Mouse (Mus musculus) hindbrain, embryonic 11.5 days (tissue): ENCODE data around the gene Megf11. TPM values are rescaled to one million over a fixed set of nuclear protein-coding genes. Genes with fewer than 3 reads are reported as not detected.

Experiments
- ATAC-seq: fragments of 200-750 bp; cut with Nextera tagmentation; 2 replicates; pipeline ENCODE4 v1.8.0; 2017; ENCODE audit warnings: mild to moderate bottlenecking, moderate TSS enrichment, moderate library complexity; ENCODE audit not compliant: low FRiP score
- DNase-seq: peaks from one replicate; pipeline ENCODE4 v3.0.0-alpha.2; 2015; ENCODE audit warnings: low spot score
- H3K27ac ChIP-seq: fragments of 300-500 bp; sonication (generic); 2 replicates; pipeline ENCODE4 v1.5.1; 2014; ENCODE audit warnings: mild to moderate bottlenecking, low read depth, low read length
- H3K27me3 ChIP-seq: fragments of 300-500 bp; sonication (generic); 2 replicates; pipeline ENCODE4 v1.6.1; 2014; ENCODE audit warnings: mild to moderate bottlenecking, low read length, moderate library complexity, mixed read lengths; ENCODE audit not compliant: control insufficient read depth, insufficient read depth
- H3K36me3 ChIP-seq: fragments of 300-500 bp; sonication (generic); 2 replicates; pipeline ENCODE4 v1.6.1; 2014; ENCODE audit warnings: mild to moderate bottlenecking, low read length, moderate library complexity, mixed read lengths; ENCODE audit not compliant: control insufficient read depth, insufficient read depth
- H3K4me1 ChIP-seq: fragments of 300-500 bp; sonication (generic); replicated peaks from 2 replicates; pipeline ENCODE4 v1.6.1; 2014; ENCODE audit warnings: low read length, mixed read lengths; ENCODE audit not compliant: control insufficient read depth, insufficient read depth
- H3K4me2 ChIP-seq: fragments of 300-500 bp; sonication (generic); replicated peaks from 2 replicates; pipeline ENCODE4 v1.6.1; 2014; ENCODE audit warnings: mild to moderate bottlenecking, low read depth, low read length
- H3K4me3 ChIP-seq: fragments of 300-500 bp; sonication (generic); 2 replicates; pipeline ENCODE4 v1.5.1; 2014; ENCODE audit warnings: low read depth, low read length
- H3K9ac ChIP-seq: fragments of 300-500 bp; sonication (generic); 2 replicates; pipeline ENCODE4 v1.6.1; 2014; ENCODE audit warnings: low read depth, low read length
- H3K9me3 ChIP-seq: fragments of 300-500 bp; sonication (generic); 2 replicates; pipeline ENCODE4 v1.6.1; 2016; ENCODE audit warnings: low read length; ENCODE audit not compliant: control insufficient read depth
- WGBS: fragments of 180-500 bp; shearing (Covaris S2); extraction: QIAGEN DNeasy Blood & Tissue Kit; methylation state at CpG from one replicate; pipeline ENCODE4 v1.1.7; 2014; 5-methylcytosine and 5-hydroxymethylcytosine counted together
- polyA plus RNA-seq: library from polyadenylated mRNA; unstranded; fragments of >200 nt; fragmentation: Nextera tagmentation; extraction: Ambion mirVana; gene quantifications from 2 replicates; pipeline ENCODE4 v1.2.1, GENCODE M21; 2014

The Megf11 gene
- polyA plus RNA-seq, 1 experiment from 2014 or later = 5.0 TPM

DNA sequence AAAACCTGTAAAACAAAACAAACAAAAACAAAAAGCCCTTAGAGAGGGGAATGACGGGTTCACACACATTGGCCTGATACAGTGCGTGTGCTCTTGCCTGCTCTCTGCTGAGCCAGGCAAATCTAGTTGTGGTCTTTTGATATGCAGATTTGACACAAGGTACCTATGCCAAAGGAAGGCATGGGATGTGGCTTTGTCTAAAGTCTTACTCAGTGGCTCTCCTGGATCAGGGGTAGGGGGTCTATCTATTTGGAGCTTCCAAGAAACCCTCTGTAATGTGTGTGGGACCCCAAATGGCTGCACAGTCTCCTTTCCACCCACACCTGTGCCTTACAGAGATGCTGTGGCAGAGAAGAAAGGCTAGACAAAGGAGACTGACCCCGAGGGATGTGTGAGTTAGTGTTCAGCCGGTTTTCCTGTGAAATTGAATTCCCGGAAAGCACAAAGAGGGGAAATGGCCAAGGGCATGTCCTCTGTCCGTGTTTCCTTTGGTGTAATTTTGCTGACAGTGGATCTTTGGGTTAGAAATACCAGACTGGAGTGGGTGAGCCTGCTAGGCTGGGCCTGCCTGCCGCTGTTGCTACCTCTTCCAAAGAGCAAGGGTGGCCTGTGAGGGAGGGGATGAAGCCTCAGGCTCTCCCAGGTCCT, 161.0 kb downstream of the Megf11 start:
- Histone ChIP-seq H3K4me2 (no peak overlapping the region), H3K36me3 (no peaks in the 10 kb centered on the region), H3K27ac (no peak overlapping the region), H3K27me3 (no peaks in the 10 kb centered on the region), H3K4me3 (no peak overlapping the region), H3K4me1 (no peaks in the 10 kb centered on the region), H3K9me3 (no peaks in the 10 kb centered on the region), H3K9ac (no peak overlapping the region)
- no peak for DNase-seq
- ATAC-seq = no peak
- WGBS = 58% methylated on average over 7 of the region's 7 CpGs

DNA sequence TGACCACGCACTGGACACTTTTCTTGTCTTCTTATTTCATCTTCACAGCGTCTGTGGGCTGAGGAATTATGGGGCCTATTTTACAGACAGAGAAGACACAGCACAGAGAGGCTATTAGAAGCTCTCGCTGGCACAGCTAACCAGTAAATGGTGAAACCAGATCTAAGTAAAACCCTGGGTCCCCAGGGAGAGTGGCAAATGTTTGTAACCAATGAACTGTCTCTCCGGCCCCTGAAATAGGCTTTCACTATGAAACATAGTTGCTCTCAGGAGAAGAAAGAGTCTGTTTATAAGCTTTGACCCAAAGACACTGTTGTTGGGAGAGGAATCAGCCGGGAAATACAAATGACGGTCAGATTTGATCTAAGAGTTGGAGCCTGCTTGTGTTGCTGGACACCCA, 162.9 kb downstream of the Megf11 start:
- Histone ChIP-seq H3K9ac (no peak overlapping the region), H3K36me3 (no peaks in the 10 kb centered on the region), H3K4me2 (no peak overlapping the region), H3K4me1 (no peaks in the 10 kb centered on the region), H3K4me3 (no peak overlapping the region), H3K27me3 (no peaks in the 10 kb centered on the region), H3K9me3 (no peaks in the 10 kb centered on the region), H3K27ac (no peak overlapping the region)
- DNase-seq (no peak), ATAC-seq (no peak)
- WGBS = 81% methylated on average over 6 of the region's 6 CpGs

DNA sequence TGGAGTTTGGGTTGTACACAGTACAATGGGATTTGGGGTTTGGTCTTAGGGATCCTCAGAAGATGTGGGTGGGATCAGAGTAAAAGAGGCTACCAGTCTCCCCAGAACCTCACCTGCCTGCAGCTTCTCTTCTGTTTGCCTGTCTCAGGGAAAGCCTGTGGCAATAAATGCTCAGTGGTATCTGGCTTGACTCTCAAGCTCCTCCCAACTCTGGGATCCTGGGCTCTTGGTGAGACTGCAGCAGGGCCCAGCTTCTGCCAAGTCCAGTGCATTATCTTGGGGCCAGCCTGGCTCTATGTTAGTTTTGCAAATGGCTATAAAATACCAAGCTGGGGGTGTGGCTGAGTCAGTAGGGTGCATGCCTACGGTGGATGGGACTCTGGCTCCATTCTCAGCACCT, 165.9 kb downstream of the Megf11 start:
- Histone ChIP-seq H3K27me3 (no peaks in the 10 kb centered on the region), H3K9me3 (no peaks in the 10 kb centered on the region), H3K4me1 (peaks cover 3% of the 10 kb centered on the region), H3K9ac (no peak overlapping the region), H3K4me2 (no peak overlapping the region), H3K36me3 (no peaks in the 10 kb centered on the region), H3K27ac (no peak overlapping the region), H3K4me3 (no peak overlapping the region)
- WGBS = 100% methylated on average over 1 of the region's 1 CpGs
- no peak for ATAC-seq
- DNase-seq = no peak

DNA sequence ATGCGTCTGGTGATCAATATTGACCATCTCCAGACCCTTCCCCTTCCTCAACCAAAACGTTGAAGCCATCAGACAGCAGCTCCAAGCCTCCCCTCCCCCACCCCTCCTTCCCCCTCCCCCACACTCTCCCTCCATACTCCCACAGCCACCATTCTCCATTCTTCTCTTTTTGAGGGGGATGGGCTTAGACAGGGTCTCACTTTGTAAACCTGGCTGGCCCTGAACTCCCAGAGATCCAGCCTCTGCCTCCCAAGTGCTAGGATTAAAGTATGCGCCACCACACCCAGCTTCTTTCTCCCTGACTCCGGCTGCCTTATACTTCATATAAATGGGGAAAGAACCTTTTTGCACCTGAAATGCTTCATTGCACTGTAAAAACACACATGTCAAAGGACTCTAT, 166.6 kb downstream of the Megf11 start:
- WGBS = 55% methylated on average over 4 of the region's 4 CpGs
- Histone ChIP-seq H3K4me1 (peaks cover 3% of the 10 kb centered on the region), H3K27ac (no peak overlapping the region), H3K27me3 (no peaks in the 10 kb centered on the region), H3K4me2 (no peak overlapping the region), H3K36me3 (no peaks in the 10 kb centered on the region), H3K9ac (no peak overlapping the region), H3K9me3 (no peaks in the 10 kb centered on the region), H3K4me3 (no peak overlapping the region)
- ATAC-seq = no peak
- no peak for DNase-seq

DNA sequence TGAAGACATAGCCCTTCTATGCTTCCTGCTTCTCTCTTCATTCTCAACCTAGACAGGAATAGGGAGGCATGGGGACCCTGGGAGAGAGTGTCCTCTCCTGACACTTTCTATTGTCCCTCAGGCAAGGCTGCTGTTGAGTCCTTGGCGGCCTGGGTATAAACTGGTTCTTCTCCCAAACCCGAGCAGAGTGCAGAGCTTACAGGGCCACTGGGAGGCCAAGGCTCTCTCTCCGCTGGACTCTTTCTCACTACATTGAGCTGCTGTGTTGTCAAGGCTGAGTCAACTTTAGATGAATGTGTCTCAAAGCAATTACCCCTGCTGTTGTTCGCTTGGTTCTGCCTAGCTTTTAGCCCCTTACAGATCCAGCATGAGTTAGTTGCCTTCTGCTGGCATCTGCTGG, 168.0 kb downstream of the Megf11 start:
- H3K36me3 ChIP-seq = no peaks in the 10 kb centered on the region
- WGBS = 69% methylated on average over 4 of the region's 4 CpGs
- no peak for DNase-seq
- no peak overlapping the region for H3K27ac ChIP-seq
- H3K9ac ChIP-seq = no peak overlapping the region
- H3K4me3 ChIP-seq = no peak overlapping the region
- H3K27me3 ChIP-seq = no peaks in the 10 kb centered on the region
- peaks cover 3% of the 10 kb centered on the region for H3K4me1 ChIP-seq
- no peaks in the 10 kb centered on the region for H3K9me3 ChIP-seq
- no peak overlapping the region for H3K4me2 ChIP-seq
- no peak for ATAC-seq

DNA sequence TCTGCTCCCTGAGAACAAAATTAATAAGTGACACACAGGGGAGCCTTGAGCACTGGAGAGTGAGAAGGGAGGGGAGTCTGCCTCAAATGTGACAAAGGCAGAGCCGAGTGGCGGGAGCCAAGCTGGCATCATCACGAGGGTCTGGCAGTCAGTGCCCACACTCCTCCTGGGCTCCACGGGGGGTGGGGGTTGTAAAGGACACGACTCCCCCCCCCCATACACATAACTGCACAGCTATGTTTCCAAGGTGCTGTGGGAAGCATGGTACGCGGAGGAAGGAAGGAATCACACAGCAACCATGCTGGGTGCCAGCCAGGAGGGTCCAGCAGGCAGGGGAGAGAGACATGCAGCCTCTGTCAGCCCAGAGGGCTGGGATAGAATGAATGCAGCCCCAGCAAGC, 170.2 kb downstream of the Megf11 start:
- Histone ChIP-seq H3K4me2 (no peak overlapping the region), H3K4me1 (peaks cover 3% of the 10 kb centered on the region), H3K9ac (no peak overlapping the region), H3K9me3 (no peaks in the 10 kb centered on the region), H3K36me3 (no peaks in the 10 kb centered on the region), H3K27ac (no peak overlapping the region), H3K27me3 (no peaks in the 10 kb centered on the region), H3K4me3 (no peak overlapping the region)
- ATAC-seq = no peak
- DNase-seq = no peak
- WGBS = 55% methylated on average over 7 of the region's 7 CpGs

DNA sequence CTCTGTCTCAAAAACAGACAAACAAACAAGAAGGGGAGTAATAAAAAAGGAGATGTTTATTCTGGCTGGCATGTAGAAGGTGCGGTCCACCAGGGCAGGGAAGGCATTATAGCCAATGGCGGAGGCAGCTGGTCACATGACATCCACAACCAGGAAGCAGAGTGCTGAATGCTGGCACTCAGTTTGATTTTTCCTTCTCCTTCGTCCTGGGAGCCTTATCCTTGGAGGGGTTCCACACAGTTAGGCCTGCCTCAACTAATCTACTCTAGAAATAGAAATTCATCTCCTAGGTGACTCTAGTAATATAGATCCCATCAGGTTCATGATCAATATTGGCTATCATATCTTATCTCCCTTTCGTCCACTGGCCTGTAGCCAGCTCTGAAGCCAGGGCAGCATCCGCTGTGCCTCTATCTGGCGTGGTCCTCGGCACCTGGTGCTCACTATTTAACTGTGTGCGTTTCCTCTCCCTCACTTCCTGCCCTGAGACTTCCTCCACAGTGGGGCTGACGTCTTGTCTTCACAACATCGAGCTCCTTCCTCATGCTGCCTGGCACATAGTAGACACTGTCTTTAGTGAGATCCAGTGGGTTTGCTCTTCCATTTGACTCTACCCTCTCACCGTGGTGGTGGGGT, 171.8 kb downstream of the Megf11 start:
- no peak for DNase-seq

DNA sequence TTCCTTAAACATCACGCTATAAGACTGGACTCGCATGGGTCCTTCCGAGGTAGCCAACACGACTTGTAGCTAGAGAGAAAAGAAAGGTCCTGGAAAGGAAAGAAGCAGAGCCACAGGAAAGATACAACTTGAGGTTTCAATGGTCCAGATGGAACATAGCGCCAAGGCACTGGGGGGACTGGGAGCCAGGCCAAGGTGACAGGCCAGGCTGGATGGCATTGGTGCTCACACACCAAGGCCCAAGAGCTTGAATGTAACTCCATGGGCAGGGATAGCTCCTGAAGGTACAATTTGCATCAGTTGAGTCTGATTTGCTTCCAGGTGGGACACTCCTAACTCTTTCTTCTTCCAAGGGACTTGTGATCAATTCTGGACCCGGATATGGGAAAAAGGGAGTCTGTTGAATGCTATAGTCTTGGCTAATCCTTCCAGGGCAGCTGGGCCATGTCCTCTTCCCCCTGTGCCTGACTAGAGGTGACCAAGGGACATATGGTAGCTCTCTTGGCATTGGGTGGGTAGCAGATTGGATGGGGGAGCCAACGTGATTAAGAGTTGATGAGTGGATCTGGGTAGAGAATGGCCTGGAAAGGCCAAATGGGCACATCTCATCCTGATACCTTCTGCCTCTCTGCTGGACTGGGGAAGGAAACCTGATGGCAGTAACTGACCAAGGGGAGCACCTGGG, 172.6 kb downstream of the Megf11 start:
- Histone ChIP-seq H3K9me3 (no peaks in the 10 kb centered on the region), H3K4me1 (peaks cover 3% of the 10 kb centered on the region), H3K36me3 (no peaks in the 10 kb centered on the region), H3K27ac (no peak overlapping the region), H3K9ac (no peak overlapping the region), H3K4me3 (no peak overlapping the region), H3K4me2 (no peak overlapping the region), H3K27me3 (no peaks in the 10 kb centered on the region)
- 94% methylated on average over 7 of the region's 7 CpGs for WGBS
- no peak for DNase-seq
- no peak for ATAC-seq

More for the DNA sequence above, 171.8 kb downstream of the Megf11 start:
- Histone ChIP-seq H3K36me3 (no peaks in the 10 kb centered on the region), H3K9me3 (no peaks in the 10 kb centered on the region), H3K9ac (no peak overlapping the region), H3K27ac (no peak overlapping the region), H3K4me2 (no peak overlapping the region), H3K4me1 (peaks cover 3% of the 10 kb centered on the region), H3K27me3 (no peaks in the 10 kb centered on the region), H3K4me3 (no peak overlapping the region)
- 85% methylated on average over 11 of the region's 11 CpGs for WGBS
- ATAC-seq = no peak

DNA sequence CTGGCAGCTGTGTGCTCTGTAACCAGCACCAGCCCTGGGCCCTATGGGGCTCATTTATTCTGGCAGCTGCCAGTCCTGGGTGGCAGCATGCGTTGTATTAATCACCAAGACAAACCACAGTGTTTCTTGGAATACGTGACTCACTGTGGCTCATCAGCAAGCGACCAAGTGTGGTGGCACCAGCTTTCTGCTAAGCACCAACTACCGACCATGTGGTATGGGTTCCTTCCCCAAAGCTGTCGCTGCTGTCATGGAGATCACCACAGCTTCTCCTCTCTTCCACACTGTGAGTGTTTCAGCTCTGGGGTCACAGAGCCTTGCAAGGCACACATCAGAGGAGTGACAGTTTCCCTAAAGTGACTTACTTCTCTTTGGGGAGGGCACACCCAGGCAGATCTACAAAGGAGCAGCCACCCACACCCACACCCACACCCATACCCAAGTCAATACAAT, 178.9 kb downstream of the Megf11 start:
- DNase-seq (no peak), ATAC-seq (no peak)
- H3K9me3 ChIP-seq = no peaks in the 10 kb centered on the region
- H3K9ac ChIP-seq = no peak overlapping the region
- H3K4me1 ChIP-seq = no peaks in the 10 kb centered on the region
- no peaks in the 10 kb centered on the region for H3K27me3 ChIP-seq
- 83% methylated on average over 5 of the region's 5 CpGs for WGBS
- no peak overlapping the region for H3K4me3 ChIP-seq
- no peak overlapping the region for H3K27ac ChIP-seq
- H3K36me3 ChIP-seq = no peaks in the 10 kb centered on the region
- H3K4me2 ChIP-seq = no peak overlapping the region
